Mouse (Mus musculus): ENCODE measurements at regions not wholly inside any gene's neighbourhood (a gene's known extent, or its start where the extent isn't known, plus 50 kb on each side); places are given as distances from the start of the nearest gene placed in this dataset.

DNA sequence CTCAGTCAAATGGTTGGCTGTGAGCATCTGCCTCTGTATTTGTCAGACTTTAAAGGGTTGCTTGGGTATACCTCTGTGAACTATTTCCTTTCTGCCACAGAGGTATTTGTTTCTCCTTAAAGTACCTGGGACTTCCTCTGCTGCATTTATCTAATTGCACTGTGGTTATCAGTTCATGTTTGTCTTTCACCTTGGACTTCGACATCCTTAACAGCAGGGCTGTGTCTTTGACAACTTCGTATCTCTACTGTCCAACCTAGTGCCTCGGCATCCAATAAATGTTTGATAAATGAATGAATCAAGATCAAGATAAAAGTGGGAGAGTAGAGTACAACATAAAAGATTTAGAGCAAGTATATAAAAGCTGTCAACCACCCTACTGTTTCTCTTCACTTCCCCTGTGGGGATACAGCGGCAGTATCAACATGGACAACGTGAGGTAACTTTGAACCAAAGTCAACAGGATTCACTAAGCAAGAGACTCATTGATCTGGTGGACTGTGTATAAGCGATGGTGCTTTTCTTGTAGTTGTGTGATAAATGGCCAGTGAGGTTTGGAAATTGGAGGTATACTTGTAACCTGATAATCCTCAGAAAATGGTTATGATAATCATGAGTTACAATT lies 199.9 kb upstream of the Cxxc4 start:
- Histone ChIP-seq H3K4me1 (ENCODE audit: control insufficient read depth, low read depth, low read length) (no peaks in the 10 kb centered on the region), H3K4me3 (ENCODE audit: low read depth, low read length) (no peak overlapping the region), H3K9ac (ENCODE audit: low read depth, low read length) (no peak overlapping the region), H3K36me3 (ENCODE audit: control insufficient read depth, insufficient read depth) (no peaks in the 10 kb centered on the region), H3K27me3 (ENCODE audit: control insufficient read depth, insufficient read depth, low read depth, low read length) (no peaks in the 10 kb centered on the region), H3K27ac (ENCODE audit: low read length) (no peak overlapping the region), H3K4me2 (ENCODE audit: low read depth, low read length) (no peak overlapping the region), H3K9me3 (replicated peaks; ENCODE audit: control insufficient read depth, low read length) (no peaks in the 10 kb centered on the region)
- no peak for ATAC-seq (ENCODE audit: low read depth)
- 68% methylated on average over 6 of the region's 6 CpGs for WGBS (ENCODE audit: insufficient replicate concordance)

DNA sequence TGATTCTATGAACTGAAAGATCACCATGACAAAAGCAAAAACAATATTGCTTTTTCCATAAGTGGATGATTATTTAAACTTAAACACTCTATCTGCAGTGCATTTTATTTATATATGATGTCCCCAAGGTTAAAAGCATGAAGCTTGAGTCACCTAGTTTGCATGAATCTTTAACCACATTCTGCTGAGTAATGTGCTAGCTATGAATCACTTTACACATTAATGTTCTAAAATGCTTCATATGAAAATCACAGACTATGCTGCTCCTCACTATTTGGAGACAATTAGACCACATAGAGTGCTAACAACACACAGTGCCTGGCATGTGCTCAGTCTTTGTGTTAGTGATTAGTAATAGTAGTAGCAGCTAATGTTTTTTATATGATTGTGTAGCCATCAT lies 185.6 kb upstream of the Cxxc4 start:
- no peaks in the 10 kb centered on the region for H3K36me3 ChIP-seq (ENCODE audit: control insufficient read depth, insufficient read depth)
- ATAC-seq (ENCODE audit: low read depth), result no peak
- no peaks in the 10 kb centered on the region for H3K9me3 ChIP-seq (replicated peaks; ENCODE audit: control insufficient read depth, low read length)
- no peaks in the 10 kb centered on the region for H3K4me1 ChIP-seq (ENCODE audit: control insufficient read depth, low read depth, low read length)
- no peak overlapping the region for H3K4me3 ChIP-seq (ENCODE audit: low read depth, low read length)
- no peaks in the 10 kb centered on the region for H3K27me3 ChIP-seq (ENCODE audit: control insufficient read depth, insufficient read depth, low read depth, low read length)
- no peak overlapping the region for H3K4me2 ChIP-seq (ENCODE audit: low read depth, low read length)
- no peak overlapping the region for H3K9ac ChIP-seq (ENCODE audit: low read depth, low read length)
- H3K27ac ChIP-seq (ENCODE audit: low read length), result no peak overlapping the region

DNA sequence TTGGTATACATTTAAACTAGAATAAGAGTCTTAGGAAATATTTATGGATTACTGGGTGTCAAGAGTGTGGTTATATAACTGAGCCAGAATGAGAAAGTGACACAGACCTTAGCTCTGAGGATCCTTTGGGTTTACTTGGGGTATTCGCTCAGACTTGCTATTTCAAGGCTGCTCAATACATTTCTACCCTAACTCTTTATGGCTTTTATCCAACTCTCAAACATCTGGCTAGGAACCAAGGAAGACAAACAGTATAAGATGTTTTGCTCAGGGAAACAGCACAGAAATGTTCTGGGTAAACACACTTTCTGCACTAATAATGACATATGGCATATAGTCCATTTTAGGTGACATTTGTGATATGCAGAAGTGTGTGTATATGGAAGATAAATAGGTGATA lies 153.8 kb upstream of the Cxxc4 start:
- Histone ChIP-seq H3K9ac (ENCODE audit: low read depth, low read length) (no peak overlapping the region), H3K27me3 (ENCODE audit: control insufficient read depth, insufficient read depth, low read depth, low read length) (no peaks in the 10 kb centered on the region), H3K36me3 (ENCODE audit: control insufficient read depth, insufficient read depth) (no peaks in the 10 kb centered on the region), H3K27ac (ENCODE audit: low read length) (no peak overlapping the region), H3K9me3 (replicated peaks; ENCODE audit: control insufficient read depth, low read length) (no peaks in the 10 kb centered on the region), H3K4me2 (ENCODE audit: low read depth, low read length) (no peak overlapping the region), H3K4me1 (ENCODE audit: control insufficient read depth, low read depth, low read length) (no peaks in the 10 kb centered on the region), H3K4me3 (ENCODE audit: low read depth, low read length) (no peak overlapping the region)
- no peak for ATAC-seq (ENCODE audit: low read depth)
- 59% methylated on average over 1 of the region's 1 CpGs for WGBS (ENCODE audit: insufficient replicate concordance)

DNA sequence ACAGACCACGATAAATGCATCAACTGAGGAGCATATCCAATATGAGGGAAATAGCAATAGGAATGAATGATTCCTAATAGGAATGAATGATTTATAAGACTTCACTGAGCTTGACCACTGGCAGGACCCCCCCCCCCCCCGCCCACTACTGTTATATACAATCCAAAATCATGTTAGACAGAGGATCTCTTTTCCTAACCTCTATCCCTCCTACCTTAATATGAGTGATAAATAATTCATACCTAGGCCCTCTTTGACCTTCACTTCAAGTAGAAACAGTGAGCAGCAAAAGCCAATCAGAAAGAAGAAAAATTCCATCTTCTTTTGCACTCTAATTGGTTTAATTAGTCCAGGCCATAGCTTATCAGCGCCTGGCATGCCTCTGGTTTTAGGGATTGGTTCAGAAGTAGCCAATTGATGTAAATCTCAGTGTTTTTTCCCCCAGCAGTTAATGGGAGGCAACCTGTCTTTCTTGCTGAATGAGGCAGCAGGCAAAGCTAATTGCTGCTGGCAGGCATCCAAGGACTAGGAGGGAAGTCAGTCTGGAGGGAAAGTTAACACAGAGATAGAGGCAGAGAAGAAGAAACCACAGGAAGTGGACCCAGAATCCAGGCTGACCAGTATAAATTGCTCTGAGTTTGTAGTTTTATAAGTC lies 136.7 kb upstream of the Cxxc4 start:
- no peaks in the 10 kb centered on the region for H3K9me3 ChIP-seq (replicated peaks; ENCODE audit: control insufficient read depth, low read length)
- H3K4me2 ChIP-seq (ENCODE audit: low read depth, low read length), result no peak overlapping the region
- no peaks in the 10 kb centered on the region for H3K27me3 ChIP-seq (ENCODE audit: control insufficient read depth, insufficient read depth, low read depth, low read length)
- H3K9ac ChIP-seq (ENCODE audit: low read depth, low read length), result no peak overlapping the region
- H3K36me3 ChIP-seq (ENCODE audit: control insufficient read depth, insufficient read depth), result no peaks in the 10 kb centered on the region
- H3K4me1 ChIP-seq (ENCODE audit: control insufficient read depth, low read depth, low read length), result no peaks in the 10 kb centered on the region
- ATAC-seq (ENCODE audit: low read depth), result no peak
- WGBS (ENCODE audit: insufficient replicate concordance), result 47% methylated on average over 3 of the region's 3 CpGs
- no peak overlapping the region for H3K27ac ChIP-seq (ENCODE audit: low read length)
- H3K4me3 ChIP-seq (ENCODE audit: low read depth, low read length), result no peak overlapping the region

DNA sequence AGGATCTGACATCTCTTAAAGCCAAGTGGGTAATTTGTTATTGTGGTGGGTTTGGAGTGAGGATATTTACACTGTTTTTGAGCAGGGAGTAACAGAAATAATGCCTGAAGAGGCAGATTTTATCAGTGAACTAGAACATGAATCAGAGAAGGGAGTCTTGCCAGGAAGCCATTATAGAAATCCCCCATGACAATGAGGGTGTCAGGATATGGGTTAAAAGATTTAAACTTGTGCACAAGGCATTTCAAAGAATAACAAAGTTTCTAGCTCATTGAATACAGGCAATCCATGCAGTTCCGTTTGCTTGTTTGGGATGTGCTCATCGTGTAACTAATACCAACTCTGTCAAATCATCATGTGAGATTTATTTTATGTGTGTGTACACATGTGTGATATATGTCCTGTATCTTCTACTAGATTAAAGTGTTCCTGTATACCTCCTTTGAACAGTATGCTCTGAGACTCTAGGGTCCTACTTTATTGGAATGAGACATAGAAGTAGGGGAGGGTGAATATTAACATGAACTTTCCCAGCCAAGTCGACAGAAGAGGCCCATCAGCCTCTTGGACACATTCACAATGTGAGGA lies 134.0 kb upstream of the Cxxc4 start:
- WGBS (ENCODE audit: insufficient replicate concordance), result 47% methylated on average over 3 of the region's 3 CpGs

DNA sequence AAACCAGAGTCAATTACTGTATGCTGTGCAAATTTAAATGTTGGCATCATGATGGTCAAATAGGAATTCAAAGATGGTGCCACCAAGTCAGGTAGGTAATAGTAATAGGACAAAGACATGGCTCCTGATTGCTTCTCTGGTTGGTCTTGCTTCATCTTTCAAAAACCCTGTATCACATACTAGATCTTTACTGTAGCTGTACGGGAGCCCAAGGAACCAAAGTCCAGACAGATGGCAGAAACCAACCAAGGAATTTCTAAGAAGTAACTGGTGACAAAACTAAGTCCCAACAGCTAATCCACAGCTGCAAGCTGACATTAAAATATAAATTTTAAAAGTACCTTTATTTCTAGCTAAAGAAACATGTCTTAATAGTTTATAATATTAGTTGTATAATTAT lies 131.7 kb upstream of the Cxxc4 start:
- H3K4me3 ChIP-seq (ENCODE audit: low read depth, low read length), result no peak overlapping the region
- H3K9me3 ChIP-seq (replicated peaks; ENCODE audit: control insufficient read depth, low read length), result no peaks in the 10 kb centered on the region
- no peaks in the 10 kb centered on the region for H3K36me3 ChIP-seq (ENCODE audit: control insufficient read depth, insufficient read depth)
- H3K4me2 ChIP-seq (ENCODE audit: low read depth, low read length), result no peak overlapping the region
- no peak overlapping the region for H3K27ac ChIP-seq (ENCODE audit: low read length)
- no peak for ATAC-seq (ENCODE audit: low read depth)
- H3K9ac ChIP-seq (ENCODE audit: low read depth, low read length), result no peak overlapping the region
- WGBS (ENCODE audit: insufficient replicate concordance), result 32% methylated on average over 1 of the region's 1 CpGs
- H3K27me3 ChIP-seq (ENCODE audit: control insufficient read depth, insufficient read depth, low read depth, low read length), result no peaks in the 10 kb centered on the region
- H3K4me1 ChIP-seq (ENCODE audit: control insufficient read depth, low read depth, low read length), result no peaks in the 10 kb centered on the region

More for the DNA sequence above, 134.0 kb upstream of the Cxxc4 start:
- no peak for ATAC-seq (ENCODE audit: low read depth)
- no peaks in the 10 kb centered on the region for H3K9me3 ChIP-seq (replicated peaks; ENCODE audit: control insufficient read depth, low read length)
- H3K27me3 ChIP-seq (ENCODE audit: control insufficient read depth, insufficient read depth, low read depth, low read length), result no peaks in the 10 kb centered on the region
- no peak overlapping the region for H3K27ac ChIP-seq (ENCODE audit: low read length)
- H3K36me3 ChIP-seq (ENCODE audit: control insufficient read depth, insufficient read depth), result no peaks in the 10 kb centered on the region
- H3K4me1 ChIP-seq (ENCODE audit: control insufficient read depth, low read depth, low read length), result no peaks in the 10 kb centered on the region
- no peak overlapping the region for H3K4me3 ChIP-seq (ENCODE audit: low read depth, low read length)
- no peak overlapping the region for H3K9ac ChIP-seq (ENCODE audit: low read depth, low read length)
- H3K4me2 ChIP-seq (ENCODE audit: low read depth, low read length), result no peak overlapping the region

DNA sequence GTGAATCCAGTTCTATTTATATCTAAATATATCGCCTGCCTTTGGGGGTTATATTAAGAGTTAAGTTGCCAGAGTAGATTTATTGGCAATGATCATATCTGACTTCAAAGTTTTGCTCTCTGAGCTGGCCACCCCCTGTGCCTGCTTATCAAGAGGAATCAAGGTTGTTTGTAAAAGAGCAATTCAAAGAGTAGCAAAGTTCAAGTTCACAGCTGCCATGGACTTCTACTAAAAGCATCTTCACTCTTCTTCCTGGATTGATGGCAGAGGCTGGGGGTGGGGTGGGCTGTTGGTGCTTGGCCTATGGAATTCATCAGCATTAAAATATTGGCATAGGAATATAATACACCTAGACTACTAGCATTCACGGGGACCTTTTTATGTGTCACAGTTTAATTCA lies 131.2 kb upstream of the Cxxc4 start:
- H3K27ac ChIP-seq (ENCODE audit: low read length), result no peak overlapping the region
- no peak overlapping the region for H3K4me3 ChIP-seq (ENCODE audit: low read depth, low read length)
- no peak overlapping the region for H3K4me2 ChIP-seq (ENCODE audit: low read depth, low read length)
- no peaks in the 10 kb centered on the region for H3K27me3 ChIP-seq (ENCODE audit: control insufficient read depth, insufficient read depth, low read depth, low read length)
- no peaks in the 10 kb centered on the region for H3K9me3 ChIP-seq (replicated peaks; ENCODE audit: control insufficient read depth, low read length)
- no peak overlapping the region for H3K9ac ChIP-seq (ENCODE audit: low read depth, low read length)
- H3K4me1 ChIP-seq (ENCODE audit: control insufficient read depth, low read depth, low read length), result no peaks in the 10 kb centered on the region
- no peak for ATAC-seq (ENCODE audit: low read depth)
- H3K36me3 ChIP-seq (ENCODE audit: control insufficient read depth, insufficient read depth), result no peaks in the 10 kb centered on the region
- WGBS (ENCODE audit: insufficient replicate concordance), result 57% methylated on average over 2 of the region's 2 CpGs

DNA sequence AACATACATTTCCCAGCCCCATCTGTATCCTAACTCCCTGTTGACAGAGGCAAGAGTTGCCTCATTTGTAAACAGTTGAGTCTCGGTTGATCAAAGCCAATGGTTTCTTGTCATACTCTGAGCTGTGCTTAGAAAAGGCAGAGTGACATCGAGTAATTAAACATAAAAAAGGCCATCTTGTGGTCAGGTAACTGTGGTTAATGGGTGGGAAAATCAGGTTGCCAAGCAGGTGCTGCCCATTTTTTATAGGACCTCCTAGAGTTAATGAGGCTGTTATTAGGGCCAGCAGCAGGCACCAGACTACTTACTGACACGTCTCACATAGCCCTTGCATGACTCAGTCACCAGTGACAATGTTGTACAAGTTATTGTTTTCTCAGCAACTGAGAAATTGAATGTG lies 130.7 kb upstream of the Cxxc4 start:
- no peak for ATAC-seq (ENCODE audit: low read depth)
- H3K4me1 ChIP-seq (ENCODE audit: control insufficient read depth, low read depth, low read length), result no peaks in the 10 kb centered on the region
- H3K9ac ChIP-seq (ENCODE audit: low read depth, low read length), result no peak overlapping the region
- no peak overlapping the region for H3K27ac ChIP-seq (ENCODE audit: low read length)
- H3K4me3 ChIP-seq (ENCODE audit: low read depth, low read length), result no peak overlapping the region
- H3K36me3 ChIP-seq (ENCODE audit: control insufficient read depth, insufficient read depth), result no peaks in the 10 kb centered on the region
- no peaks in the 10 kb centered on the region for H3K27me3 ChIP-seq (ENCODE audit: control insufficient read depth, insufficient read depth, low read depth, low read length)
- H3K4me2 ChIP-seq (ENCODE audit: low read depth, low read length), result no peak overlapping the region
- WGBS (ENCODE audit: insufficient replicate concordance), result 56% methylated on average over 3 of the region's 3 CpGs
- H3K9me3 ChIP-seq (replicated peaks; ENCODE audit: control insufficient read depth, low read length), result no peaks in the 10 kb centered on the region

DNA sequence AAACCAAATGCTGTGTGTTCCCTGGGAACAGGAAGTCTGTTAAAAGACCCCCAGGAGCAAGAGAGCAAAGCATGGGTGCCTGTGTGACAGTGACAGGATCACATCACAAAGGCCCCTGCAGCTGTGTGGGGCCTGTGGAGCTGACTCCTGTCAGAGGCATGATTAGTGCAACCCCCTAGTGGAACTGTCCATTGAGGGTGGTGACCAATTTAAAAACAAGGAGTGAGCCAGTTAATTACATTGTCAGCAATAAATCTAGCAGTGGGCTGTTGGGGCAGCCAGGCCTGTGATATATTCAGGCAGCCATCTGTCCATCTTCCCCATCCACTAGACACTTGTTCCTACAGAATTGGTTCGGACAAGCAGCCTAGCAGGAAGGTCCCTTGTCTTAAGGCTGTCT lies 121.8 kb upstream of the Cxxc4 start:
- no peak for ATAC-seq (ENCODE audit: low read depth)
- no peaks in the 10 kb centered on the region for H3K9me3 ChIP-seq (replicated peaks; ENCODE audit: control insufficient read depth, low read length)
- 38% methylated on average over 1 of the region's 1 CpGs for WGBS (ENCODE audit: insufficient replicate concordance)

More for the DNA sequence above, 121.8 kb upstream of the Cxxc4 start:
- H3K4me2 ChIP-seq (ENCODE audit: low read depth, low read length), result no peak overlapping the region
- no peak overlapping the region for H3K4me3 ChIP-seq (ENCODE audit: low read depth, low read length)
- H3K9ac ChIP-seq (ENCODE audit: low read depth, low read length), result no peak overlapping the region
- no peaks in the 10 kb centered on the region for H3K27me3 ChIP-seq (ENCODE audit: control insufficient read depth, insufficient read depth, low read depth, low read length)
- H3K36me3 ChIP-seq (ENCODE audit: control insufficient read depth, insufficient read depth), result no peaks in the 10 kb centered on the region
- no peaks in the 10 kb centered on the region for H3K4me1 ChIP-seq (ENCODE audit: control insufficient read depth, low read depth, low read length)
- H3K27ac ChIP-seq (ENCODE audit: low read length), result no peak overlapping the region

Measured in liver, embryonic 16.5 days (tissue).